Mouse (Mus musculus) cerebellum, adult 8-10 months (tissue): ENCODE data around the gene Plcb1.

ENCODE experiments used
- DNase-seq: peaks from one replicate; pipeline ENCODE4 v3.0.0; 2022

The Plcb1 gene

DNA sequence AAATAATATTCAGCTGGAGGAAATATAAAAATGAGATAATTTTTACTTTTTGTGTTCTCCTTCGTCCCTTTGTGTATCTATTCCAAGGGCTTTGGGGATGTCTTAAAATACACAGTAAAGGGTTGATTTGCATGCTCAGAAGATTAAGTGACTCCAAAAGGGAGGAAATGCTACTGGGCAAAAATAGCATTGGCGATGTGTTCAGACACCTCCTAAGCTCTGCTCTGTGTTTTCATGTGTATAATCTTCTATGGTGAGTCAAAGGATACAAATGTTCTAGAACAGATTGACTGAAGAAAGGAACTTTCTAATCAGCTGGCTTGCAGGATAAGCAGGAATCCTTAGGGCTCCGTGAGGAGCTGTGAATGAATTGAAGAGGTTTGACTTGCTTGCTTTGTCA lies 129.2 kb downstream of the Plcb1 start:
- no peak for DNase-seq

- peak; percentile 89 for DNase-seq
These were observed 134.9 kb downstream of the Plcb1 start for GRCm38 (mm10) chr2:134920611-134921280.

- peak; percentile 28 for DNase-seq
These were observed 136.9 kb downstream of the Plcb1 start for GRCm38 (mm10) chr2:134922636-134923375.

GRCm38 (mm10) chr2:134924143-134924655 lies 138.3 kb downstream of the Plcb1 start:
- no peak for DNase-seq

DNA sequence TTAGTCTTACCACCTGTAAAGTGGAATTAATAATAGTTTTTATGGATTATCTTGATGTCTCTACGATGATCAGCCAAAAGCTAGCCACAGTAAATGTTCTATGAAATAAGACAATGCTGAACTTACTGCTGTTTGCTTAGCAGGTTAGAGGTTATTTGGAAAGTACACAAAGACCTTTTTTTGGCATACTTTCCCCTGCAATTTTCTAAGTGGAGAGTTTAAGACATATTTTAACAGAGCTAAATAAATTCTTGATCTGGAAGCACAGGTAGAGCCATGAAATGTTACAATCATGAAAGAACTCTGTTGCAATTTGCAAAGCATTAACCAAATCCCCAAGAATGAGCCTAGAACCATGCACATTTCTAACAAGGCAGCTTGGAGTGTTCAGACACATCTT lies 140.4 kb downstream of the Plcb1 start:
- DNase-seq, result no peak

DNA sequence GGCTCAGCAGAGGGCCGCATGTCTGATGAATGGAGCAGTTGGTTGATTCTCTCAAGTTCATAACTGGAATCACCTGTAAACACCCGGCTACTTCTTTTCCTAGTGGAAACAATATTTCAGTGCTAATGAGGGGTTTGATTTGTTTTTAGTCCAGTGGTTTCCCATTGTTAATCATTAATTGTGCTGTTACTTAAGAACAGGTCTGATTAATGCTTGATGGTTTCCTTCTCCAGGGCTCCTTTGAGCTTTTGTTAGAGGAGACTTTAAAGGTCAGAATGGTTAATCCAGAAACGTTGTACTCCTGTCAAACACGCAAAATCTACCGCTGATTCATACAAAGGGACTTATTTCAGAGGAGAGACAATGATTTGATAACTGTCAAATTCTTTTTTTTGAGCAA lies 141.2 kb downstream of the Plcb1 start:
- no peak for DNase-seq

GRCm38 (mm10) chr2:134929452-134929851 lies 143.6 kb downstream of the Plcb1 start:
- no peak for DNase-seq

DNA sequence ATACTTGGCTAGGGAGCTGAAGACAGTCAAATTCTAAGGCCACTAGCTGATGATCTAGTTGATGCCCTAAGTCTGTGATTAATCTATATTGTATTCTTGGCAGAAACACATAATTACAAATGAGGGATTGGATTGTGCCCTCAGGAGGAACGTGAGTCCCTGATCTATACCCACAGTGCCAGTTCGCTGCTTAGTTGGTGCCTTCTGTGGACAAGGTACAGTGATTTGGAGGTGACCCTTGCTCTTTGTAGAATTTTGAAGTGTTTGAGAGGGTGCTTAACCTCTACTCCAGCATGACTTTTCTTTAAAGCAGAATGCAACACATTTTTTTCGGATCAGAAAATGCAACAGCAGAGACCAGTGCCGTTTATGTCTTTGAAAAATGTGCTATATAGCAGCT lies 145.1 kb downstream of the Plcb1 start:
- no peak for DNase-seq

DNA sequence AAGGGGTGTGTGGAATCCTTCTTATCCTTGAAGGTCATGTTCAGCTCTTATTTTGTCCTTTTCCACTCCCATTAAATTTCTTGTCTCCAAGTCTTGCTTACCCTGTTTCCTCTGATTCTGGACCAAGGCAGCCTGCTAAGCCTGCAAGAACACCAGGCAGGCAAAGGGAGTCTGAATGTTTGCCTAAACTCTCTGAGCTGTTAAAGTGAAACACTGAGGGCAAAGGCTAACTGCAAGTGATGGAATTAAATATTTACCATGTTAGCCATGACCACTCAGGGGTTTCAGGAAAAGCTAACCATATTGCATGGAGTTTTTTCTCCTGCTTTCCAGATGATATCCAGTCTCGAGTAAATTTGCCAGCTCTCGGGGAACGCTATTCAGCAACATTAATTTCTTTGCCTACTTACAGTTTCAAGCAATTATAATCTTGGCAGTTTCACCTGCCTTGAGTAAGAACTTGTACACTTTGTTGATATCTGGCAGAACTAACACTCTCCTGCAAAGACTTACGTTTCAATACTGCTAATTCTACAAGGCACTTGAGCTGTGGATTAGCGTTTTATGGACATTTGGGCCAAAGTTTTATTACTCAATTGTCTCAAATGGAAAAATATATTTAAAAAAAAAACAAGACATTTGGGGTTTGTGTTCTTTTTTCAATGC lies 146.0 kb downstream of the Plcb1 start:
- no peak for DNase-seq

GRCm38 (mm10) chr2:134935469-134935868 lies 149.6 kb downstream of the Plcb1 start:
- no peak for DNase-seq

DNA sequence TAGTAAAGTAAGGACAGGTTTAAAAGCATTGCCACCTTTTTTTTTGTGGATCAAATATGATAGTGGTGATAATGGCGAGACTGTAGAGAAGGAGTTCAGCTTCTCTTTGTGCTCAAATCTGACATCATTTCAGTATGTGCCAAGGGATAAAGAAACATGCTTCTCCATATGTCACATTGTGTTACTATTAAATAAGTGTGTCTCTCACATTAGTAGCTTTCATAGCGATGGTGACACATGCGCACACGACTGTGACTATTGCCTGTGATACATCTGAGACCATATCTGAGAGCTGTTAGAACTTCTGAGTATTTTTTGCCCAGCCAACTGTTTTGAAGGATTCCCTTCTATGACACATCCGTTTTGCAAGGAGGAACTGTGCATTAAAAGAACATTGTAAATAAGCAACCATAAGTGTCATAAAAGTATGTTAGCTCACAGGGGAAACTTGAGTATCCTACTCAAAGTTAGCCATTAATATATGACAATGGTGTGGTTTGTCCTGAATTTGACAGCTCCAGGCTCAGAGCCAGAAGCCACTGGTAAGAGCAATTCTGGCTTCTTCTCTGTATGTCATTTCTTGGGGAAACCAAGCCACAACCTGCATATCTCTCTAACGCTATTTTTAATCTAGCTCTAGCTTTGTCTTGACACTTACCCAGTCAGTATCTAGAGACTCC lies 150.2 kb downstream of the Plcb1 start:
- no peak for DNase-seq

DNA sequence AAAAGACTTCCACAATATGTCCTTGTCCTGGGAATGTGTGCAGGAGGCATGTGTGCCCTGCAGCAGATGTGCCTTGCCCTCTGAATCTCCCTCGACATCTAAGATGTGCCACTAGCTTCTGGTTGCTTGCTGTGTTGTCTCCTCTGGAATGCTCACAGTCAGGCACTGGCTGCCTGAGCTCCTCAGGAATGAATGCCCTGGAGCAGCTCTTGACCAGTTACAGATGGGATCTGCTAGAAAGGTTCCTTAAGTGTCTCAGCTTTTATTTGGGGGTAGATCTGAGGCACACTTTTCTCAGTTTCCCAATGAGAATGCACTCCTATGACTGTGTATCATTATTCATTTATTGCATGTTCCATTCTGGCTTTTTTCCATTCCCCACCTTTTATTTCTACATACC lies 151.8 kb downstream of the Plcb1 start:
- no peak for DNase-seq

DNA sequence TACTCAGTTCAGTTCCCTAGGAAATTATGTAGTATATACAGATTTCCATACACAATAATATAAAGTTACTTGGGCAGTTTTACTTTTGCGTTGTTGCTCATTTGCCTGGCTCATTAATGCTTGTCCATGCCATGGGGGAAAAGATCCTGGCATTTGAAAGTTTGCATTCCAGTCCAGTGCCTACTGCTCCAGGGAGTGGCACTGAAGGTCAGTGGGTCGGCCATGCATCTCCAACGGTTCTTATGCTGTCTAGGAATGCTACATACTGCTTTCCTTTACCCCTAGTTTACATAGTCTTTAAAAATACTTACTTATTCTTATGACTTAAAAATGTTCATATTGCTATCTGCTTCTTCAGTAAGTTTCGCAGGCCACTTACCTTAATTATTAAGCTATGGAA lies 156.2 kb downstream of the Plcb1 start:
- no peak for DNase-seq

DNA sequence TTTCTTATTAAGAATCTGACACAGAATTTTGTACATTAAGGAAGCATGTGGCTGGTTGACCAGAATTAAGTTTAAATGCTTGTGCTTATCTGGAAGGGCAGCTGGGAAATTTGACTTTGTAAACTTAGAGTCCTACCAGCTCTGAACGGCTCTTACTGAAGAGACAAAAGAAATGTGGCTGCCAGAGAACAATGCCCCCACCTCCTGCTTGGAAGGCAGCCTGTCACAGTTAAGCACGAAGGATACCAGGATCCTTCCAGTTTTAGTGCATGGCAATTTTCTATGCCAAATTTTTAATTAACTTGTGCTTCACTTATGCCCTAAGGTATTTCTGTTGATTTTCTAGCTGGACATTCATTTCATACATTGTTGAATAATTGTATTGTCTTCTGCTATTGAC lies 157.1 kb downstream of the Plcb1 start:
- DNase-seq, result no peak

GRCm38 (mm10) chr2:134946331-134946730 lies 160.5 kb downstream of the Plcb1 start:
- no peak for DNase-seq

DNA sequence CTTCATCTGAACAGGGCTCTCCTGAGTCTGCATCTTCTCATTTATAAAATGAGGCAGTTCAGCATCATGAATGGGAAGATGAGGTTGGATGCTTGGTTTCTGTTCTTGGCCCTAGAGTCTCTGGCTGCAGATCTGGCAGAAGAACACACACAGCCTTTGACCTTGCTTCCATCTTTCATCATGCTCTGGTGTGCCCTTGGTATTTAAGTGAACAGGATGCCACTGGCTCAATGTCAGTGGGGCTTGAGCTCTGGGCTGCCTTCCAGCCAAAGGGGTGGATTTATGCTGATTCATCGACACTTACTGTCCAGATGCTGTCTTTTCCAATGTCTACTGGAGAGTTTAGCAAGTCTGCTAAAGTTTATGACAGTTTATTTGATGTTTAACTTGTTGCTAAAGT lies 161.0 kb downstream of the Plcb1 start:
- DNase-seq, result no peak

GRCm38 (mm10) chr2:134952088-134952487 lies 166.2 kb downstream of the Plcb1 start:
- no peak for DNase-seq

- no peak for DNase-seq
These were observed 170.6 kb downstream of the Plcb1 start for GRCm38 (mm10) chr2:134956436-134956835.

DNA sequence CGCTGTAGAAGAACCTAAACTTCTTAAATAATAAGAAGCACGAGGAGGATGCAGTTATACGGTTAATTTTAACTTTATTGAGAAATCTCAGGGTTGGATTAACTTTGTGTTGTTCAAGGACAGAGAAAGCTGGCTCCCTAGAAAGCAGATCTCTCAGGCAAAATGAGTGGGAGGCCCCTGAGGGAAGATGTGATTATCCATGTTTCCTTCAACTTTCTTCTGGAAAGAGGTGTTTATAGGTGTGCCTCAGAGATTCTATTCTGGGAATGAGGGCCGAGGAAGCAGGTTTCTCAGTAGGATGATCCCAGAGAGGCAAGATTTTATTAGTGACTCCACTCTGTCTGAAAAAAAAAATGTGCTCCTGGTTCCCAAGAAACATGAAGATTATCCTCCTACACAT lies 180.3 kb downstream of the Plcb1 start:
- no peak for DNase-seq

- DNase-seq, result no peak
These were observed 182.5 kb downstream of the Plcb1 start for GRCm38 (mm10) chr2:134968380-134968779.

DNA sequence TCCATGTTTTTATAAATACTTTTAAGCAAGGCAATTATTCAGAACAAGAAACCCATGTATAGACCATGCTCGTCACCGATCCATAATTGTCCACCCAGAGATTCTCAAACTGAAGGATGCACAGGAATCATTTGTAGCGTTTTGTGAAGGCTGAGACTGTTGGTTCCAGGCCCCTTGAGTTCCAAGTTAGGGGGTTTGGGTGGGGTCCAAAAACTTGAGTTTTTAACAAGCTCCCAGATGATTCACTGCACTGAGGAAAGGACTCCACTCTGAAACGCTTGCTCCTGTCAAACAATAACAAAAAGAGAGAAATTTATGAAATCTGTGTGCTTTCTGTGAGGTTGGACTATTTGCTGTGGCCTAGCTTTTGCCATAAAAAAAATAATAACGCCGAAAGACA lies 186.5 kb downstream of the Plcb1 start:
- DNase-seq, result no peak

DNA sequence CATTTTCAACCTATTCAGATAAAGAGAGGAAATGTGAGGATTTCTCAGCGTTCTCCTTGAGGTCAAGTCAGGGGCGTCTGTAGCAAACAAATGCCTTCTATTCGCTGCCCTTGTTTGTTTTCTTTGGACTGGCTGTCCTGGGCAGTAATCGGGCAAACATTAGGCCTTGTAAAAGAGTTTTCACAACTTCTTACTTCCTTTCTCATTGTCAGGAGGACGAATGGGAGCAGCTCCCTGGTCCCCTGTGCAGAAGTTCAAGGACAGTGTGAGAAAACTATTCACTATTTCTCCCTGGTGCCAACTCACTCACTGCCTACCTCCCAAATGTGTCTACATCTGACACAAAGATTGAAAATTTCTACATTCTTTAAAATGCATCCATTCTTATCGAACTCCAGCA lies 188.8 kb downstream of the Plcb1 start:
- no peak for DNase-seq

DNA sequence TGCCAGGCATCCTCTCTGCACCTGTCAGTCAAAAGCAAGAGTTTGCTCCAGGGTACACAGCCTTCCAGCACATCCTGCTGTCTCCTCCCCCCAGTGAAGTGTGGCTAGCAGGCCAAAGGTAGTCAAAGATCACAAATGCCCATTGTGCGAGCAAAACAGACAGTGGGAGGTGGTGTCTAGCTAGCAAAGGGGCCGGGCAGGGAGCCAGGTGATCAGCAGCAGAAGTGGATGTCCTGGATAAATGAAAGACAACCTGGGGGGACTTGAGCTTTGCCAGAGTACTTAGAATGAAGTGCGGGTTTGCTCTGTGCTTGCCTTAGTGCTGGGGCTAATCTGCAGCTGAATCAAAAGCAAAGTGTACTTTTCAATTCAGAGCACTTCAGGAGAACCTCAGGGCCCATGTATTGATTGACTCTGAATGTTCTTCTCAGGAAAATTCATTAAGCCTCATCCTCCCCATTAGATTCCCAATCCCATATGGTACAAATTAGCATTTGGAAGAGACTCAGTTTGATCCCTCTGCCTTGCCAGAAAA lies 191.0 kb downstream of the Plcb1 start:
- DNase-seq, result peak; percentile 29
